Mouse (Mus musculus) limb, embryonic 14.5 days (tissue): Measurements from ENCODE around the gene Nr4a1. TPM values are rescaled to one million over a fixed set of nuclear protein-coding genes. Genes with fewer than 3 reads are reported as not detected.
A peak's percentile ranks its signal among the peaks of the same experiment; 100 is the strongest.

Experiments
- ATAC-seq: fragments of 200-750 bp; cut with Nextera tagmentation; 2 replicates; pipeline ENCODE4 v1.8.0; 2017; ENCODE audit warnings: low read depth, moderate number of reproducible peaks, moderate TSS enrichment; ENCODE audit not compliant: low FRiP score
- DNase-seq: peaks from one replicate; pipeline ENCODE4 v3.0.0-alpha.2; 2015; ENCODE audit warnings: low spot score
- H3K27ac ChIP-seq: fragments of 300-500 bp; sonication (generic); replicated peaks from 2 replicates; pipeline ENCODE4 v1.5.1; 2014; ENCODE audit warnings: low read depth, mild to moderate bottlenecking, low read length, moderate library complexity, mixed read lengths
- H3K27me3 ChIP-seq: fragments of 300-500 bp; sonication (generic); 2 replicates; pipeline ENCODE4 v1.6.1; 2014; ENCODE audit warnings: low read length, mixed read lengths; ENCODE audit not compliant: control insufficient read depth, insufficient read depth
- H3K36me3 ChIP-seq: fragments of 300-500 bp; sonication (generic); 2 replicates; pipeline ENCODE4 v1.6.1; 2014; ENCODE audit warnings: mild to moderate bottlenecking, low read length, moderate library complexity, mixed read lengths; ENCODE audit not compliant: control insufficient read depth, insufficient read depth
- H3K4me1 ChIP-seq: fragments of 300-500 bp; sonication (generic); 2 replicates; pipeline ENCODE4 v1.6.1; 2014; ENCODE audit warnings: antibody characterized with exemption, low read length, mixed read lengths; ENCODE audit not compliant: control insufficient read depth, insufficient read depth
- H3K4me2 ChIP-seq: fragments of 300-500 bp; sonication (generic); replicated peaks from 2 replicates; pipeline ENCODE4 v1.6.1; 2014; ENCODE audit warnings: low read depth, mild to moderate bottlenecking, low read length, moderate library complexity; ENCODE audit not compliant: severe bottlenecking
- H3K4me3 ChIP-seq: fragments of 300-500 bp; sonication (generic); replicated peaks from 2 replicates; pipeline ENCODE4 v1.5.1; 2014; ENCODE audit warnings: low read length
- H3K9ac ChIP-seq: fragments of 300-500 bp; sonication (generic); 2 replicates; pipeline ENCODE4 v1.6.1; 2014; ENCODE audit warnings: mild to moderate bottlenecking, low read depth, low read length, moderate library complexity; ENCODE audit not compliant: severe bottlenecking
- H3K9me3 ChIP-seq: fragments of 300-500 bp; sonication (generic); 2 replicates; pipeline ENCODE4 v1.6.1; 2016; ENCODE audit warnings: low read length; ENCODE audit not compliant: control insufficient read depth
- POLR2A ChIP-seq: fragments of 200-500 bp; IDR thresholded peaks from 2 replicates; pipeline ENCODE4 v1.8.0; 2012; ENCODE audit warnings: inconsistent platforms, mild to moderate bottlenecking, moderate library complexity, borderline replicate concordance; ENCODE audit not compliant: insufficient read depth, insufficient read length; ENCODE audit errors: extremely low read depth
- WGBS: fragments of 180-500 bp; shearing (Covaris S2); extraction: QIAGEN DNeasy Blood & Tissue Kit; methylation state at CpG from one replicate; pipeline ENCODE4 v1.1.7; 2014; 5-methylcytosine and 5-hydroxymethylcytosine counted together
- polyA plus RNA-seq, 2 experiments: library from polyadenylated mRNA; depleted of rRNA in 1 of 2; stranded (reverse) in 1 of 2; unstranded in 1 of 2; fragments of >200 nt; fragmentation: Nextera tagmentation in 1 of 2; extraction: Ambion mirVana in 1 of 2; gene quantifications; 2 replicates each; pipeline versions ENCODE4 v1.2.1 to v1.2.3; 2012 to 2014

Gene Nr4a1
- polyA plus RNA-seq, 2 experiments, result 10.5 to 19.6 TPM

GRCm38 (mm10) chr15:101315832-101316231, 61.8 kb downstream of the Nr4a1 start:
- DNase-seq (peak; percentile 86), ATAC-seq (peak; percentile 89)
- peak overlapping the region; percentile 49 for H3K4me2 ChIP-seq
- no peaks in the 10 kb centered on the region for H3K27me3 ChIP-seq
- H3K36me3 ChIP-seq, result no peaks in the 10 kb centered on the region
- no peak overlapping the region for H3K9ac ChIP-seq
- H3K27ac ChIP-seq, result no peak overlapping the region
- 4% methylated on average over 11 of the region's 11 CpGs for WGBS
- H3K4me1 ChIP-seq, result peaks cover 4% of the 10 kb centered on the region; the same call in 1 of the 2 replicates
- peak overlapping the region; percentile 23 for H3K4me3 ChIP-seq
- no peaks in the 10 kb centered on the region for H3K9me3 ChIP-seq
- no peak for TF ChIP-seq POLR2A

- Histone ChIP-seq H3K9ac (no peak overlapping the region), H3K9me3 (no peaks in the 10 kb centered on the region), H3K27me3 (no peaks in the 10 kb centered on the region), H3K27ac (no peak overlapping the region), H3K4me1 (peaks cover 4% of the 10 kb centered on the region; the same call in 1 of the 2 replicates), H3K4me3 (peak overlapping the region; percentile 23), H3K4me2 (peak overlapping the region; percentile 49), H3K36me3 (no peaks in the 10 kb centered on the region)
- DNase-seq, result no peak
- TF ChIP-seq POLR2A, result no peak
- 65% methylated on average over 13 of the region's 13 CpGs for WGBS
- ATAC-seq, result no peak
Observed at GRCm38 (mm10) chr15:101316279-101316912, 62.3 kb downstream of the Nr4a1 start.

- no peaks in the 10 kb centered on the region for H3K36me3 ChIP-seq
- no peak overlapping the region for H3K4me3 ChIP-seq
- H3K4me1 ChIP-seq, result peaks cover 4% of the 10 kb centered on the region; the same call in 1 of the 2 replicates
- DNase-seq (no peak), ATAC-seq (no peak)
- 69% methylated on average over 18 of the region's 18 CpGs for WGBS
- no peak overlapping the region for H3K4me2 ChIP-seq
- H3K9me3 ChIP-seq, result no peaks in the 10 kb centered on the region
- no peak for TF ChIP-seq POLR2A
- H3K9ac ChIP-seq, result no peak overlapping the region
- H3K27me3 ChIP-seq, result no peaks in the 10 kb centered on the region
- H3K27ac ChIP-seq, result no peak overlapping the region
Observed at GRCm38 (mm10) chr15:101316913-101317813, 63.1 kb downstream of the Nr4a1 start.

GRCm38 (mm10) chr15:101317814-101318500, 63.9 kb downstream of the Nr4a1 start:
- TF ChIP-seq POLR2A, result no peak
- 69% methylated on average over 2 of the region's 2 CpGs for WGBS
- Histone ChIP-seq H3K4me2 (no peak overlapping the region), H3K9ac (no peak overlapping the region), H3K27ac (no peak overlapping the region), H3K9me3 (no peaks in the 10 kb centered on the region), H3K27me3 (no peaks in the 10 kb centered on the region), H3K36me3 (no peaks in the 10 kb centered on the region), H3K4me1 (peaks cover 4% of the 10 kb centered on the region; the same call in 1 of the 2 replicates), H3K4me3 (no peak overlapping the region)
- no peak for DNase-seq
- no peak for ATAC-seq

- 50% methylated on average over 14 of the region's 14 CpGs for WGBS
- Histone ChIP-seq H3K36me3 (no peaks in the 10 kb centered on the region), H3K9ac (no peak overlapping the region), H3K4me1 (peaks cover 4% of the 10 kb centered on the region; the same call in 1 of the 2 replicates), H3K4me2 (no peak overlapping the region), H3K4me3 (no peak overlapping the region), H3K27ac (no peak overlapping the region), H3K27me3 (no peaks in the 10 kb centered on the region), H3K9me3 (no peaks in the 10 kb centered on the region)
- TF ChIP-seq POLR2A, result no peak
- no peak for ATAC-seq
- no peak for DNase-seq
Observed at GRCm38 (mm10) chr15:101318889-101319765, 65.1 kb downstream of the Nr4a1 start.
